Mouse (Mus musculus): ENCODE results near the gene Bcap29.
"Not testable (repeated sequence)": the region's sequence is repeated elsewhere in the genome, so short reads cannot be mapped to it uniquely, and the experiment has no call there.

Gene Bcap29

DNA sequence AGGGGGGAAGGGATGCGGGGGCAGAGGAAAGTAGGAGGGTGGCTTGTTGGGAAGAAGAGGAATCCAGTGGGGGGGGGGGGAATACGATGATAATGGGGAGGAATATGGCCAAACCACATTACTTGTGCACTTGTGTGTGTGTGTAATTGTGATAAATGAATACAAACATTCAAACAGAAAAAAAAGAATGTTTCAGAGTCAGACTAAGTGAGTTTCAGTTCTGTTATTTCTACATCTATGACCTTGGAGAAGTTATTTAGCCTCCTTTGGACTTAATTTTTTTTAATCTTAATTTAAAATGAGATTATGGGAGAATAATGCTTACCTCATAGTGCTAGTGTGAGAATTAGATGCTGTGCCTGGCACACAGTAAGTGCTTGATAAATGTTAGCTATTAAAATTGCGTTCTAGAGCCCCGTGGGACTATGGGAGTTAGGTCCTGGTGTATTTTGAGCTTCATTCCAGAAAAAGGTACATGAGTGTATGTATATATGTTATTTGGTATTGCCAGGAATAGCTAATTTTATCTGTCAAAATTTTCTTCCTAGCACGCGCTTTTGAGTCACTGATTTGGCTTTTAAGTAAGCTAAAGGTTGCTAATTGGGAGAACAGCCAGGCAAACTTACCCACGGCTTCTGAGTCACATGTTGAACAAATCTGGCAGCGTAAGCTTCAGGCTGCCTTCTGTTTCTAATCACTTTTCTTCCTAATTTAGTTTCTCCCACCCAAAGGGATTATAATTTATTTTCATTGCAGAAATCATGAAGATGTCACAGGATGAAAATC, 55.6 kb downstream of the Bcap29 start:
- peak; percentile 80 for DNase-seq (ENCODE audit: low spot score)

DNA sequence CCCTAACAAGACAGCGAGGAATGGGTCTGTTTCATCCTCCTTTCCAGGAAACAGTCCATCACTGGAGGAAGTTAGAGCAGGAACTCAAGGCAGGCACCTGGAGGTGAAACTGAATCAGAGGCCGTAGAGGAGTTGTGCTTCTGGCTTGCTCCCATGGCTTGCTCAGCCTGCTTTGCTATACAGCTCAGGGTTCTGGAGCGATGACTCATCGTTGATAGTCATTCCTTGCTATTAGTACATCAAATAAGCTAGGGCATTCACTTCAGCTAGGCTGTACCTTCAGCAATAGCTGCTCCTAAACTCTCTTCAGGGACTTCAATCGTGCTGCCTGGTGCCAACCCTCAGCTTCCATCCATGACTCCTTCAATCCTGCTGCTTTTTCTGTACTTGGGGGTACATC, 60.0 kb downstream of the Bcap29 start:
- no peak for DNase-seq (ENCODE audit: low spot score)

DNA sequence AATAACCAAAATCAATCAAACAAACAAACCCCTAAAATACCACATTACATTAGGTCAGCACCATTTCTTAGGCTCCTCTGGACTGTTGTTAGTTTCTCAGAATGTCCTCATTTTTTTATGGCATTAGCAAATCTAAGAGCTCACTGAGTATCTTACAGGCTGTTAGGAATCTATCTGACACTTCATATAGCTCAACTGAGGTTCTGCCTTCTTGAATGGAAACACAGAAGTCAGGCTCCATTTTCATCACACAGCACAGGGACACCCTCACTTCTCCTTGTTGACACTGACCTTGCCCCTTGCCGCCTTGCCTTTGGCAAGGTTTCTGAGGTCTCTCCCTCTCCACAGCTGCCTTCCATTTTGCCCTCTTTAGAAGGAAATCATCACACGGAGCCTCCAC, 64.7 kb downstream of the Bcap29 start:
- no peak for DNase-seq (ENCODE audit: low spot score)

- DNase-seq (ENCODE audit: low spot score): no peak
Observed at GRCm38 (mm10) chr12:31568661-31569060, 65.8 kb downstream of the Bcap29 start.

GRCm38 (mm10) chr12:31567535-31567934, 66.9 kb downstream of the Bcap29 start:
- not testable (repeated sequence) for DNase-seq (ENCODE audit: low spot score)

- no peak for DNase-seq (ENCODE audit: low spot score)
Observed at GRCm38 (mm10) chr12:31560712-31561111, 73.7 kb downstream of the Bcap29 start.

- DNase-seq (ENCODE audit: low spot score): no peak
Observed at GRCm38 (mm10) chr12:31560002-31560401, 74.5 kb downstream of the Bcap29 start.

DNA sequence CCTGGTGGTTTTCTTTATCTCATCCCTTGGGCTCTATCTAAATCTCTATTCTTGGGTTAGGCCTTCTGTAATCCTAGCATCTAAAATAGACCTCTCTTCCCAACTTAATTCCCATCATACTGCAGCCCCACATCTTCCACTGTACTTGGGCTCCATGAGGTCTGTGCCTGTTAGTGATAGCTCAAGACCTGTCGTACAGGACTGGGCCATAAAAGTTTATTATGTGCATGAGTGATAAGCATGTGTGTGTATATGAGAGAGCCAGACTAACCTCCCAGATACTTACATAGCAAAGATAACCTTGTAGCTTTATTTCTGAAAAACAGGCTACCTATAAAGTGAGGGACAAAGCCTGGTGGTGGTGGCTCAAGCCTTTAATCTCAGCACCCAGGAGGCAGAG, 80.1 kb downstream of the Bcap29 start:
- DNase-seq (ENCODE audit: low spot score): no peak

- no peak for DNase-seq (ENCODE audit: low spot score)
Observed at GRCm38 (mm10) chr12:31551252-31551651, 83.2 kb downstream of the Bcap29 start.

DNA sequence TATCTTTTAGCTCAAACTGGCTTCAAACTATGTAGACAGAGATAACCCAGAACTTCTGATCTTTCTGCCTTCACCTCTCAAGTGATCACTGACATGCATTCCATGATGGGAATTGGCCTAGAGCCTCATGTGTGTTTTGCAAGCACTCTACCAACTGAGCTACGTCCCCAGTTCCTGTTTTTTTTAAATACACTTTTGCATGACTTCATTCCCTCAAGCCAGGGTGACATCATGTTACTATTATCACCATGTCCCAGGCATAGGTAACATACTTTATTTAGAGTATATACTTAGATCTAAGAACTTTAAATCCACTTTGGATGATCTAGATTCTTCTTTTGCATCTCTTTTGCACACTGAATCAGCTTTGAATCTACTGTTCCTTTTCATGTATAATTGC, 88.4 kb downstream of the Bcap29 start:
- DNase-seq (ENCODE audit: low spot score): no peak

DNA sequence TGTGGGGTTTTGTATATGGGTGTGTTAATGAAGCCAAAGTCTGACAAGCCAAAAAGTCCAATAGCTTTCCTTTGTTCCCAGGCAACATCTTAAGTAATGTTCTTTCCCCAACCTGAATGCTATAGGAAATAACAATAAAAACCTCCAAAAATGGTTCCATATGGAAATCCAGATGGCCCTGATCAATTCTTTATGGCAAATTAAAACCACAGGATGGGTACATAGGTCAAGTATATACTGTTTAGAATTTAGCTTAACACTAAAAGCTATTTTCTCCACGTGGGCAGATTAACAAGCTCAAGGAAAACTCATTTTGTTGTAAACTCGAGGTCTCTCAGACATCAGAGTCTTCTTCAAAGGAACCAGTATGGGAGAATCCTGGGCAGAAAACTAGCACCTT, 89.2 kb downstream of the Bcap29 start:
- DNase-seq (ENCODE audit: low spot score): no peak

DNA sequence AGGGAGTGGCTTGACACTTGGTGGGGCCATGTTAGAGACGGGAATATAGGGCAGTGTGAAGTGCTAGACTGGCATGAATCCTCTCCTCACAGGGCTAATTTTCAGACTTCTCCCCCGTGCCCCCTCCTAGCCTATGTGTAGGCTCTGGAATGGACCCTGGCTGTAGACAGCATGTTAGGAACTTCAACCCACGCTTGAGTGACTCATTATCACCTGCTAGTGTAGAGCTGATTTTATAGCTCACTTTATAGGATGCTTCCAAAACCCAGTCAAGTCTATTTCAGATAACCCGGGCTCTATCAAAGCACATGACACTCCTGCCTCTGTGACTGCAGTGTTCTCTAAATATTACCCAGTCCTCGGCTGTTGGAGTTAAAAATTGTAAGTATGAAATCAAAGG, 92.9 kb downstream of the Bcap29 start:
- DNase-seq (ENCODE audit: low spot score): no peak

Data from layer of hippocampus, adult 9-10 months (tissue).